Mouse (Mus musculus) olfactory bulb, adult 2 months (tissue): Measurements from ENCODE around the gene Pced1b. TPM values are rescaled to one million over a fixed set of nuclear protein-coding genes. Genes with fewer than 3 reads are reported as not detected.

ENCODE experiments used
- H3K27ac ChIP-seq: fragments of 200-500 bp; 2 replicates; pipeline ENCODE4 v1.5.1; 2012; ENCODE audit warnings: low read depth, low read length; ENCODE audit not compliant: insufficient read depth
- H3K4me1 ChIP-seq: fragments of 200-500 bp; 2 replicates; pipeline ENCODE4 v1.6.1; 2012; ENCODE audit warnings: low read length; ENCODE audit not compliant: control insufficient read depth, insufficient read depth
- H3K4me3 ChIP-seq: fragments of 200-500 bp; 2 replicates; pipeline ENCODE4 v1.5.1; 2012; ENCODE audit warnings: mild to moderate bottlenecking, low read depth, low read length, moderate library complexity; ENCODE audit not compliant: insufficient read depth
- CTCF ChIP-seq: fragments of 200-500 bp; IDR thresholded peaks from 2 replicates; pipeline ENCODE4 v1.5.1; 2012; ENCODE audit warnings: low read depth, mild to moderate bottlenecking, low read length, moderate library complexity; ENCODE audit not compliant: insufficient read depth
- POLR2A ChIP-seq: fragments of 200-500 bp; IDR thresholded peaks from 2 replicates; pipeline ENCODE4 v1.6.1; 2012; ENCODE audit warnings: mild to moderate bottlenecking, low read depth, low read length, moderate library complexity; ENCODE audit not compliant: insufficient read depth
- WGBS: fragments of 180-500 bp; shearing (Covaris S2); methylation state at CpG from one replicate; pipeline ENCODE4 v1.1.7; 2018; 5-methylcytosine and 5-hydroxymethylcytosine counted together
- polyA plus RNA-seq: library from polyadenylated mRNA; stranded (reverse); fragments of >200 nt; gene quantifications from 2 replicates; pipeline ENCODE4 v1.2.4, GENCODE M21; 2012; ENCODE audit warnings: low replicate concordance; ENCODE audit not compliant: missing spikeins, insufficient read depth, insufficient read length

Gene Pced1b
- polyA plus RNA-seq, 1 experiment, result not detected

GRCm38 (mm10) chr15:97342336-97342735 is 95.4 kb downstream of the Pced1b start:
- Histone ChIP-seq H3K27ac (no peak overlapping the region), H3K4me1 (peaks cover 11% of the 10 kb centered on the region; the same call in 1 of the 2 replicates), H3K4me3 (no peak overlapping the region)
- 93% methylated on average over 9 of the region's 9 CpGs for WGBS
- TF ChIP-seq CTCF, result no peak
- no peak for TF ChIP-seq POLR2A

DNA sequence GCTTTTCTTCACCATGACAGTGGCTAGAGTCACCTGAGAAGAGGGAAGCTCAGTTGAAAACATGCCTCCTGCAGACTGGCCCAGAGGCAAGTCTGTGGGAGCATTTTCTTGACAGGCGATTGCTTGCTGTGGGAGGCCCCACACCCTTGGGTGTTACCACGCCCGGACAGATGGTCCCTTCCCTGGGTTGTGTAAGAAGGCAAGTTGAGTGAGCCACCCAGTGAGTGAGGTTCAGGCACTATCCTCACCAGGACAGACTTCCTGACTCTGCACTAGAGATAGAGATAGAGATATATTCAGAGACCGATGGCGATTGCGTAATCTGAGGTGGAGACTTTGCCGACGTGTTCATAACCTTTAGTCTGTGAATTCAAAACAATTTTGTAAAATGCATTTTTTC is 96.0 kb downstream of the Pced1b start:
- Histone ChIP-seq H3K27ac (no peak overlapping the region), H3K4me3 (no peak overlapping the region), H3K4me1 (peaks cover 9% of the 10 kb centered on the region; the same call in 1 of the 2 replicates)
- WGBS, result 90% methylated on average over 8 of the region's 8 CpGs
- no peak for TF ChIP-seq POLR2A
- no peak for TF ChIP-seq CTCF

- Histone ChIP-seq H3K4me1 (0 out of 2 replicates have a peak, but pooled peaks cover 2% of the 10 kb centered on the region), H3K27ac (no peak overlapping the region), H3K4me3 (no peak overlapping the region)
- 95% methylated on average over 9 of the region's 9 CpGs for WGBS
- no peak for TF ChIP-seq CTCF
- no peak for TF ChIP-seq POLR2A
Observed at GRCm38 (mm10) chr15:97343921-97344320, 97.0 kb downstream of the Pced1b start.

- Histone ChIP-seq H3K4me3 (no peak overlapping the region), H3K27ac (no peak overlapping the region), H3K4me1 (0 out of 2 replicates have a peak, but pooled peaks cover 2% of the 10 kb centered on the region)
- 94% methylated on average over 9 of the region's 9 CpGs for WGBS
- TF ChIP-seq CTCF, result no peak
- TF ChIP-seq POLR2A, result no peak
Observed at GRCm38 (mm10) chr15:97345110-97345509, 98.2 kb downstream of the Pced1b start.

GRCm38 (mm10) chr15:97345917-97346316 is 99.0 kb downstream of the Pced1b start:
- H3K4me3 ChIP-seq, result no peak overlapping the region
- TF ChIP-seq POLR2A, result no peak
- TF ChIP-seq CTCF, result no peak
- H3K27ac ChIP-seq, result no peak overlapping the region
- 81% methylated on average over 6 of the region's 6 CpGs for WGBS
- peaks cover 7% of the 10 kb centered on the region; the same call in 1 of the 2 replicates for H3K4me1 ChIP-seq

DNA sequence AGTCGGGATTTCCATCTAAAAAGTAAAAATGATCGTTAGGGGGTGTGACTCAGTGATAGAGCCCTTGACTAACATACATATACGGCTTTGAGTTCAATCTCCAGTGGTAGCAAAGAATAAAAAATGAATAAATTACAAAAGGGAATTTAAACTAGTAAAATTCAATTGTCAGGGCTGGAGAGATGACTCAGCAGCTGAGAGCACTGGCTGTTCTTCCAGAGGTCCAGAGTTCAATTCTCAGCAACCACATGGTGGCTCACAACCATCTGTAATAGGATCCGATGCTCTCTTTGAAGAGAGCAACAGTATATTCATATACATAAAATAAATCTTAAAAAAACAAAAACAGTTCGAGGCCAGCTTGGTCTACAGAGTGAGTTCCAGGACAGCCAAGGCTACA is 99.5 kb downstream of the Pced1b start:
- no peak overlapping the region for H3K27ac ChIP-seq
- H3K4me3 ChIP-seq, result no peak overlapping the region
- peaks cover 9% of the 10 kb centered on the region; the same call in 1 of the 2 replicates for H3K4me1 ChIP-seq
- WGBS, result 85% methylated on average over 5 of the region's 5 CpGs
- no peak for TF ChIP-seq POLR2A
- no peak for TF ChIP-seq CTCF

DNA sequence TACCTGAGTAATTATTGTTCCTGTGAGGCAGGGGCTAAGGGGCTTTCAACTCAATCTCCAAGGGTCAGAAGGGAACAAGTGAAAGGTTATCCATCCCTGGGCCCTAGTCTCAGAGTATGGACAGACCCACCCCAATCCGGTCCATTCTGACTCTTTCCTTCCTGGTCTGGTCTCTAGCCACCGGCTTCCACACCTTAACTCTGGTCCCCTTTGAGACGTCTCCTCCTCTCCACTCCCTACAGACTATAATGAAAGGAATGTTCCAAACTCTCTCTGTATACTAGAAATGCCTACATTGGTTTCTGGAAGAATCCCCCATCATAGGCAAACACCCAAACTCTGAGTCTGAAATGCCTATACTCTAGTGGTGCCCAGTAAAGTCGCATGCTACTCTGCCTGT is 100.0 kb downstream of the Pced1b start:
- H3K27ac ChIP-seq, result no peak overlapping the region
- TF ChIP-seq POLR2A, result no peak
- TF ChIP-seq CTCF, result no peak
- peaks cover 9% of the 10 kb centered on the region; the same call in 1 of the 2 replicates for H3K4me1 ChIP-seq
- H3K4me3 ChIP-seq, result no peak overlapping the region
- 95% methylated on average over 4 of the region's 4 CpGs for WGBS

DNA sequence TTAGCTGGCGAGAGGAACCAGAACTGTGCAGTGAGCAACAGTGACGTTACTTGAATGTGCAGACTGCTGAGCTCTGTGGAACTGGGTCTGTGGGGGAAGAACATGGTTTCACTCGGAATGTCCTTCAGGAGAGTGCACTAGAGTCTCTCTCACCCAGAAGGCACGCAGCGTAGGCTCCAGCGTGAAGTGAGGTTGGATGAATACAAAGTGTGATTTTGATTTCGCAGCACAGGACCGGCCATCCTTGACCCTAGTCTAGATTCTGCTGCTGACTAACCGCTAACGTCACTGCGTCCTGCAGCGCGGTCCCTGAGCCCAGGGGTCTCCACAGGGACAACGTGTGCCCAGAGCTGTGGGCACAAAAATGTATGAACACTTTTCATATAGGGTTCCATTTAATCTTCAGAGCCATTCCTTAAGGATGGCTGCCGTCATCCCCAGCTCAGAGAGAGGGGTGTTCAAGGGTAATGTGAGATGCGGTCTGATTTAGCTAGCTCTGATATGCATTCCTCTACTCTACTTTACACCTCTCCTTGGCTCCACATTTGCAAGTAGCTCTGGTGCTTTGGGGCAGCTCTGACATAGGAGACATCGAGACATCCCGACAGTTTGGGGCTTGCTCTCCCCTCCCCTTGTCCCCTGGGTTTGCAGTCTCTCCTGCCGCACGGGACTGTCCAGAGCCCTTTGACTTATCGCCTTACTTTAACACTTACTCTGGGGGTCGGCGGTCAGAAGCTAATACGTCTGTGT is 101.8 kb downstream of the Pced1b start:
- Histone ChIP-seq H3K27ac (no peak overlapping the region), H3K4me3 (no peak overlapping the region), H3K4me1 (peaks cover 7% of the 10 kb centered on the region; the same call in 1 of the 2 replicates)
- TF ChIP-seq POLR2A (no peak), CTCF (no peak)
- 94% methylated on average over 24 of the region's 24 CpGs for WGBS

GRCm38 (mm10) chr15:97350528-97350927 is 103.6 kb downstream of the Pced1b start:
- H3K4me3 ChIP-seq, result no peak overlapping the region
- TF ChIP-seq POLR2A (no peak), CTCF (no peak)
- WGBS, result 81% methylated on average over 4 of the region's 4 CpGs
- peaks cover 7% of the 10 kb centered on the region; the same call in 1 of the 2 replicates for H3K4me1 ChIP-seq
- H3K27ac ChIP-seq, result no peak overlapping the region
